Mouse (Mus musculus) left cerebral cortex, postnatal 25 days (tissue): ENCODE measurements at regions not wholly inside any gene's neighbourhood (a gene's known extent, or its start where the extent isn't known, plus 50 kb on each side); places are given as distances from the start of the nearest gene placed in this dataset.

Source experiments
- DNase-seq, 2 experiments: peaks; one replicate each; pipeline ENCODE4 v3.0.0; 2022; ENCODE audit warnings: low spot score in 2 of 2, mixed read lengths in 1 of 2
- intact Hi-C: fragments of 180-260 bp; cut with DNase I; formaldehyde crosslinking; loops from one replicate; pipeline ENCODE4 v1.15.1; 2025

DNA sequence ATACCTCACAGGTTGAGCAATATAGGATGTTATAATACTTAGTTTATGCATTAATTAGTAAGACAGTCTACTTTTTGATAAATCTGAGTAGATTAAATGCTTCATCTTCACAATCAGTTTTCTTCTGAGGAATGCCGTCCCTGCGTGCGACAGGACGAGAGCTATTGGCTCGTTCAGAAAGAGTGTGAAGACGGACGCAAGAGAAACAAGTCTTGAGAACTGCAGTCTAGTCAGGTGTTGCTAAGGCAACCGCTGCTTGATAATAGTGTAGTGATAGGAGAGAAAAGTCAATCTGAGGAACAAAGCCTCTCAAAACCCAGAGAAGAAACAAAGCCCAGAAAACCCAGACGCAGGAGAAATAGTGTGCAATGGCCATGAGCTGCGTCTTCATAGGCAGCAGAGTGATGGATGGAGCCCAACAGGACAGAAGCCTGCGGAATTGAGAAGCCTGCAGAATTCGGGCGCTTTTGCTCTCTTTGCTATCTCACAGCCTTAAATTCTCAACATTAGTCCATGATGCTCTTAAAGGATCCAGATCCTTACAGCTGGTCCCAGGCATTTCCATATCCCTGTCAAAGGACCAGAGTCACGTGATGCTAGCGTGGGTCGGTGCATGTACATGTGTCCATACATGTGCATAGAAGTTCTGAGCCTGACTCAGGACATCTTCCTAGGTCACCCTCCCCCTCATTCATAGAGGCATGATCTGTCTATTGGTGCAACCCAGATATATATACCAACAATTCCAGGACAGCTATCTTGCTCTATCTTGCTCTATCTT is 366.7 kb downstream of the Lrriq3 start:
- intact Hi-C loops, result no loop called here
- DNase-seq, result peak in 1 of 2 experiments; percentile 17

DNA sequence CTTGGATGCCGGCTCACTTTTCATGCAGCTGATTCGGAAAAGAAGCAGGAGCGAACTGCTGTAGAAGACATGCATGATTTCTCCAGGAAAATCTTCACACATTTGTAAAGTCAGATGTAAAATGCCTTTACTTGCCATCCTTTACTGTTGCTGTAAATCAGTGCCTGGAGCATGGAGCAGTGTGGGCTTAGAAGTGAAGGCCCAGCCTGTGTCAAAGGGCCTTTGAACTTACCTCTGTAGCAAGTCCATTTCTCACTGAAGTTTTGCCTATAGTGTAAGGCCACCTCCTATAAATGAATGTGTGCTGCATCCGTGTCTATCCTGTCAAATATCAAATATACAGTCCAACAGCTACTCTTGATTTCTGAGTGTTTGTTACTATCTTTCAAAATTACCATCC is 368.9 kb downstream of the Lrriq3 start:
- intact Hi-C loops, result no loop called here

DNA sequence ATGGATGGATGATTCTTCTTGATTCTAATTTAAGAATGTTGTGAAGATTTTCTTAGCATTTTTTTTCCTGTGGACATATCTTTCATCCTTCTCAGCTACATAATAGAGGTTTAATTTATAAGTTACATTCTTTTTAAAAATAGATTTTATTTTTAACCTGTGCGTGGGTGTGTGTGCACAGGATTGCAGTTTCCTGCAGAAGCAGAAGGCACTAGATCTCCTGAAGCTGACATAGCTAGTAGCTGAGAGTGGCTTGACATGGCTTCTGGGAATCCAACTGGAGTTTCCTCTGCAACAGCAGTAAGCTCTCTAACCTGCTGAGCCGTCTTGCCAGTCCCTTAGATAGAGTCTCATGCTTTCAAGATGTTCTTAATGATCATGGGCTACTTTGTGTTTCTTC is 377.5 kb downstream of the Lrriq3 start:
- intact Hi-C loops, result no loop called here
- peak in 1 of 2 experiments; percentile 58 for DNase-seq

More for the DNA sequence above, 368.9 kb downstream of the Lrriq3 start:
- DNase-seq, result no peak

DNA sequence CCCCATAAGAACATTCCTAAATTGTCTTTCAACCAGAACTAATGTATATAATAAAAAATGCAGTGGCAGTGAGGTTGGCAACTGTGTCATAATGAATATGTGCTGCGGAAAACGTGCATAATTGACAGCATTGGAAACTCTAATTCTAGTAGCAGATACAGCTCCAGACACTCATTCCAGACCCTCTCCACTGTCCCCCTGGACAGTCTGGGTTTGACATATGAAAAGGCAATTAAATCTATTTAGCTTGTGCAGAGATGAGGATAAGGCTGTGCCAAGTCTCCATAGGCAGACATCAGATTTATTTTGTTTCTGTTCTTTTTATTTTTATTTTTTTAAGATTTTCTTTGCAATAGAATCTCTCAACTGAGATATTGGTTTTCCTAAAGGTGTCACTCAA is 392.3 kb downstream of the Lrriq3 start:
- no peak for DNase-seq
- intact Hi-C loops, result no loop called here

DNA sequence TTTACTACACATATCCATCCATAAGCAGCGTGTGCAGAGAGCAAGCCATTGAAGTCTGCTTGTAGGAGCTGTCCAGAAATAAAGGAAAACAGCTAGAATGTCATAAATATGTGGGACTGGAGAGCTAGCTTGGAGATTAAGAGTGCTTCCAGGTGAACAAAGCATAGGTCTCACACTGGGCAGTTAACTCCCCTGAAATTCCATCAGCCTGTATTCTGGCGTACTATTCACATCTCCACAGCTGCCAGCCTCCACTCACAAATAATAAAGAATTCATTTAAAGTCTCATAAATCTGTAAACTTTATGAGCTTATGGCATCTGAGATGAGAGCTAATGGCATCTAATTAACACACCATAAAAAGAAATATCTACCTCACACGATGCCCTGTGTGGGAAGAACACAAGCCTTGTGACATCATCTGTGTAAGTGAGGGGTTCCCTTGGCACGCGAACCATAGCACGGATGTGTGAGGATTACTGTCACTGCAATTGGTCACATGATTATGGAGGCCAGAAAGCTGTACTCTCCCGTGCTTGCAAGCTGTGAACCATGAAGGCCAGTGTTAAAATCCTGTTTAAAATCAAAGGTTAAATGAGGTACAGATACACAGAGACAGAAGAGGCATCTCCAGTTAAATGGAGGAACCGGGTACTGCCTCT is 394.8 kb downstream of the Lrriq3 start:
- intact Hi-C loops, result no loop called here
- no peak for DNase-seq

DNA sequence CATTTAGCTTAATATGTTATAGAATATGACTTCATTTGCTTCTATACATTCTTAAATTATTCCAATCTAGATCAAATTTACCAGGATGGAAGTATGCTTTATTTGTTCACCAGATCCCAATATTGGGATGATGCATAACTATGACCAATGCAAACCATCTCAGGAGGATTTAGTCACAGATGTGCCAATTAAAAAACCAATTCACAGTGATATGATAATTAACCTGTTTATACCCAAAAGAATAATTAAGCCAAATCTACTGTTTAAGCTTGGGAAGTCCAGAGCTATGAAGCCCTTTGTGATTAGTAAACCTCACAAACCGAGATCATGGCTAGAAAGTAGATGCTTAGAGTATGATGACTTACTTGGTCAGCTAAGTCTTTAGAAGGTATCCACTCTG is 397.4 kb downstream of the Lrriq3 start:
- DNase-seq, result no peak
- intact Hi-C loops, result no loop called here

DNA sequence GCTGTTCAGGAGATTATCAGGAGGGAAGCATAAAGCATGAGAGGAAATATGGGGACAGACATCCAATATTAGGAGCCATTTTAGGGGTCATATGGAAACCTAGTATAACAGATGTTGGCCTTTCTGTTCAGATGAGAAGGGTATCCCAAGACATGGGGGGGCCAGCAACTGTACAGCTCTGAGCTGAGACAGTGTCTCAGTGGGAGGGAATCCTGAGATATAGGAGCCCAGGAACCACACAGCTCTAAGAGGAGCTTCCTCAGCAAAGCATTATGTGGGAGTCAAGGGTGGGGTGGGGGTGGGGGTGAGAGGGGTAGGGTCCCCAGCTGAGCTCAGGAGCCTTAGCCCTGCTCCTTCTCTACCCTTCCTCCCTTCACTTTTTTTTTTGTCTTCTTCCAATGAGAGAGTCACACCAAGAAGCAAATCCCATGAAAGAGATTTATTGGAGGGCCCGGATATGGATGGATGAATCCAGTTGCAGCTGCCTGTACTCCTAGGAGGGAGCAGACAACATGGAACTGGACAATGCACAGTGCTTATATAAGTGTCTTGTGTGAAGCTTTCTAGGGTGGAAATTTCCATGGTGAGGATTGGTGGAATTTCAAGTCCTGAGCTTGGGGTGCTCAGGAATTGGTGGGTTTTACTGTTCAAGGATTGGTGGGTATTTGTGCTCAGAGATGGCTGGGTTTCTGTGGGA is 417.1 kb downstream of the Lrriq3 start:
- DNase-seq, result no peak
- intact Hi-C loops, result no loop called here

DNA sequence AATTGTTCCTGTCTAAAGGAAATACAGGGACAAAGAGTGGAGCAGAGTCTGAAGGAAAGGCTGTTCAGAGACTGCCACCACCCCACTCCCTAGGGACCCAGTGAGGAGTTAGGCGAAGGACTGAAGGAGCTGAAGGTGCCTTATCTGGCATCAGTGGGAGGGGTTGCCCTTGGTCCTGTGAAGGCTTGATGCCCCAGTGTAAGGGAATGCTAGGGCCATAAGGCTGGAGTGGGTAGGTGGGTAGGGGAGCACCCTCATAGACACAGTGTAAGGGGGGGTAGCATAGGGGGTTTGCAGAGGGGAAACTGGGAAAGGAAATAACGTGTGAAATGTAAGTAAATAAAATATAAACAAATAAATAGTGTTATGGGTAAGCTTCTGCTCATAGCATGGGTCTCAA is 420.7 kb downstream of the Lrriq3 start:
- no peak for DNase-seq
- intact Hi-C loops, result no loop called here

DNA sequence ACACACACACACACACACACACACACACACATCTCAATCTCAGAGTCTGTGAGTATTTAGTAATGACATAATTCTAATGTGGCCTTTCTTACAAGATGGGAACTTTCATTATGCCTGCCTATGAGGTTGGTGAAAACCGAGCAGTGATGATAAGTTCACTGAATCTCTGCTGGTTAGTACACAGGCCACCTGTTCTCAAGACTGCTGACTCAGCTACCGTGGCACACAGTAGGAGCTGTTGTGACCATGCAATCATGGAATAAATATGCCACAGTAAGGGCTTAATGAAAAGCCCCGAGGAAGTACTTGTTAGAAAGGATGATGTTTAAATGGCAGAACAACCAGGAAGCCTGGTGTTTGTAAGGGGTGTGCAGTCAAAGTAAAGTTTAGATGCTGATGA is 436.1 kb downstream of the Lrriq3 start:
- no peak for DNase-seq
- intact Hi-C loops, result no loop called here

DNA sequence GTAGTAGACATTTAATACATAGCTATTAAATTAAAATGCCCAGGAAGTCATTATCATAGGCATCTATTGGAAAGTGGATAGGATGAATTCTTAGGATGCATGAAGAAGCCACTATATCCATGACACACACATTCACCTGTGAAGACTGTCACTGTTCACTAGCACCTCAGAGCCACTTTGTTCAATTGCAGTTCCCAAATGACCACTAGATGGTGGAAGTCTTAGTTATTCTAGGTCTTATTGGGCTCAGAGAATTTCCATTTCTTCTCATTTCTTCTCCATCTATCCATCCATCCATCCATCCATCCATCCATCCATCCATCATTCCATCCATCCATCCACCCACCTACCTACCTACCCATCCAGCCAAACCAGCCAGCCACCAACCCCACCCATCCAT is 437.6 kb downstream of the Lrriq3 start:
- DNase-seq, result no peak
- intact Hi-C loops, result no loop called here

DNA sequence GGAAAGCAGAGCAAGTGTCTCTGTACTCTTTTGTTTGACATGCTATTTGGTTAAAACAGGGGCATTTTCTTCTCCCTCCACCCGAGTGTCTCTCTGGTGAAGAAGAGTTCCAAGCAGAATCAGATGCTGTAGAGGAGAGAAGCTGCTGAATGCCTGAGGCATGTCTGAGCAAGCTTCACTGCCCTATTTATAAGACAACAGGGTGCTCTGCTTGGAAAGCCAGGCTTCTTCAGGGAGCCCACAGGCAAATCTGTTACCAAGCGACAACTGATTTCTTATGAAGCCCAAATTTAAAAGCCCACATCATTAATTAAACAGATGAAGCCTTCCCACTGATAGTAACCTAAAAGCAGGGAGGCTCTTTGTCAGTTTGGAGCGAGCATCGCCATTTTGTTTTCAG is 438.8 kb downstream of the Lrriq3 start:
- intact Hi-C loops, result no loop called here
- no peak for DNase-seq

DNA sequence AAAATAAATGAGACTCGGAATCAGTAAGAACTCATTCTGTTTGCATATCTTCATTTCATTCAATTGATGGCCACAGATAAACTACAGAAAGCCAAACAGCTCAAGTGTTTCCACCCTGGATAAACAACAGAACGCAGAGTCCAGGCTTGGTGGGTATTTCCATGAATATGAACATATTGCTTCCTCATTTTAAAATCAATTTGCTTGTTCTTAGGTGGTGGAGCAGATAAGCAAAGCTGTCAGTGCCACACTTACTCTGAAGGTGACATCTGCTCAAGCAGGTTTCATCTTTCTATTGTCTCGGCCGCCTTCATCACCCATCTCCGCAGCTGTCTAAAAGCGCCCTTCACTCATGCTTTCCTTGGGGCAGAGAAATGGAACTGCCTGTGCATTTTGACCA is 455.0 kb downstream of the Lrriq3 start:
- DNase-seq, result no peak
- intact Hi-C loops, result no loop called here

DNA sequence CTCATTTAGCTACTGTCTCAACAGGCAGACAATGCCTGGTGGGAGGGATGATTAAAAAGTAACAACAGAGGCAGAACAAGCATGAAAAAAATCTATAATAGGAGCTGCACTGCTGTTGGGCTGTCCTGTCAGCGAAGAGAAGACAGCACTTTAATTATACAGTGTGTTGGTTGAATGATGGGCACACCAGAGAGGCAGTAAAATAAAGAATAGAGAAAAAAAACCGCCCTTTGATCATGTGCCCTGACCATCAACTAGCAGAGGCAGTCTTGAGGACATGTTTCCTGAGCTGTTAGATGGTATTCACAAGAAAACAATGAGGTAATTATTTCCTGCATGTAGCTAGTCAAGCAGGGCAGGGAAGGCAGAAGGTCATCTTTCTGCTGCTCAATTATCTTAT is 483.9 kb downstream of the Lrriq3 start:
- DNase-seq, result no peak
- intact Hi-C loops, result no loop called here

DNA sequence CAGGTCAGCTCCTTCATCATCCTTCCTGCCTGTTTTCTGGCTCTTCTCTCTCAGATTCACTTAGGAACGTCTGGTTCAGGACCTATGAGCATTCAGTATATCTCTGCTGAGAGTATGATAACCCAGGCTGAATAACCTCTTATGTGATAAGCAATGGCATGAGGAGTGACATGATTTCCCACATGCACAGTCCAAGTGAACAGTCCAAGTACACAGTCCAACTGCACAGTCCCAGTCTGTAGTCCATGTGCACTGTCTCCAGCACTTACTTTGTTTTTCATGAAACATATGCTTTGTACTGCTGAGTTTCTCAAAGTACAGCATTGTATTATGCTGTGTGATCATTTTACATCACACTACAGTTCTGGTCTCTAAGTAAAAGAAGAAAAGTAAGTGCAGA is 510.8 kb downstream of the Lrriq3 start:
- no peak for DNase-seq
- intact Hi-C loops, result no loop called here
